Mouse (Mus musculus): Measurements from ENCODE around the gene Nln. TPM values are rescaled to one million over a fixed set of nuclear protein-coding genes. Genes with fewer than 3 reads are reported as not detected.

Gene Nln
- polyA plus RNA-seq, 2 experiments, result 5.3 to 13.7 TPM

GRCm38 (mm10) chr13:104045108-104045507 lies 64.3 kb downstream of the Nln start:
- Histone ChIP-seq H3K9ac (replicated peaks) (no peak overlapping the region), H3K27me3 (ENCODE audit: control insufficient read depth, insufficient read depth, low read length) (no peaks in the 10 kb centered on the region), H3K9me3 (ENCODE audit: control insufficient read depth, low read length) (no peaks in the 10 kb centered on the region), H3K4me2 (ENCODE audit: low read depth) (no peak overlapping the region), H3K36me3 (replicated peaks; ENCODE audit: control insufficient read depth, insufficient read depth, low read depth) (no peaks in the 10 kb centered on the region), H3K27ac (no peak overlapping the region), H3K4me1 (replicated peaks; ENCODE audit: control insufficient read depth in 2 of 2, insufficient read depth in 2 of 2, low read length in 1 of 2) (peaks cover 6 to 19% of the 10 kb centered on the region in 2 experiments), H3K4me3 (ENCODE audit: insufficient read depth in 1 of 2, low read depth in 2 of 2, low read length in 2 of 2) (no peak overlapping the region)
- 11% methylated on average over 4 of the region's 4 CpGs for WGBS (ENCODE audit: insufficient replicate concordance)
- DNase-seq (ENCODE audit: low read depth in 3 of 3, low spot score in 3 of 3) (no peak), ATAC-seq (ENCODE audit: insufficient read depth) (peak; percentile 50; the same call in 1 of the 2 replicates)
- TF ChIP-seq CTCF (IDR thresholded peaks at IDR 0.05; ENCODE audit: low read depth) (no peak), EP300 (IDR thresholded peaks at IDR 0.05; ENCODE audit: low read depth) (no peak; the same call in 1 of the 2 replicates)

GRCm38 (mm10) chr13:104044332-104044731 lies 65.1 kb downstream of the Nln start:
- no peak for ATAC-seq (ENCODE audit: insufficient read depth)
- no peak for TF ChIP-seq CTCF (IDR thresholded peaks at IDR 0.05; ENCODE audit: low read depth)
- TF ChIP-seq EP300 (IDR thresholded peaks at IDR 0.05; ENCODE audit: low read depth), result no peak
- WGBS (ENCODE audit: insufficient replicate concordance), result 65% methylated on average over 4 of the region's 4 CpGs
- H3K4me3 ChIP-seq (ENCODE audit: insufficient read depth in 1 of 2, low read depth in 2 of 2, low read length in 2 of 2), result no peak overlapping the region
- peaks cover 6 to 26% of the 10 kb centered on the region in 2 experiments for H3K4me1 ChIP-seq (replicated peaks; ENCODE audit: control insufficient read depth in 2 of 2, insufficient read depth in 2 of 2, low read length in 1 of 2)
- H3K27me3 ChIP-seq (ENCODE audit: control insufficient read depth, insufficient read depth, low read length), result no peaks in the 10 kb centered on the region
- no peak overlapping the region for H3K27ac ChIP-seq
- H3K4me2 ChIP-seq (ENCODE audit: low read depth), result no peak overlapping the region
- DNase-seq (ENCODE audit: low read depth in 3 of 3, low spot score in 3 of 3), result no peak
- no peaks in the 10 kb centered on the region for H3K36me3 ChIP-seq (replicated peaks; ENCODE audit: control insufficient read depth, insufficient read depth, low read depth)
- no peak overlapping the region for H3K9ac ChIP-seq (replicated peaks)
- H3K9me3 ChIP-seq (ENCODE audit: control insufficient read depth, low read length), result no peaks in the 10 kb centered on the region

- no peaks in the 10 kb centered on the region for H3K9me3 ChIP-seq (ENCODE audit: control insufficient read depth, low read length)
- no peak overlapping the region for H3K4me2 ChIP-seq (ENCODE audit: low read depth)
Observed at GRCm38 (mm10) chr13:104042738-104043137, 66.7 kb downstream of the Nln start.

GRCm38 (mm10) chr13:104041481-104041880 lies 67.9 kb downstream of the Nln start:
- DNase-seq (ENCODE audit: low read depth in 3 of 3, low spot score in 3 of 3) (no peak), ATAC-seq (ENCODE audit: insufficient read depth) (peak; percentile 31; the same call in 1 of the 2 replicates)
- H3K9me3 ChIP-seq (ENCODE audit: control insufficient read depth, low read length), result no peaks in the 10 kb centered on the region
- peaks cover 6 to 46% of the 10 kb centered on the region in 2 experiments for H3K4me1 ChIP-seq (replicated peaks; ENCODE audit: control insufficient read depth in 2 of 2, insufficient read depth in 2 of 2, low read length in 1 of 2)
- H3K4me3 ChIP-seq (ENCODE audit: insufficient read depth in 1 of 2, low read depth in 2 of 2, low read length in 2 of 2), result no peak overlapping the region
- no peak overlapping the region for H3K9ac ChIP-seq (replicated peaks)
- no peaks in the 10 kb centered on the region for H3K27me3 ChIP-seq (ENCODE audit: control insufficient read depth, insufficient read depth, low read length)
- TF ChIP-seq CTCF (IDR thresholded peaks at IDR 0.05; ENCODE audit: low read depth), result no peak
- TF ChIP-seq EP300 (IDR thresholded peaks at IDR 0.05; ENCODE audit: low read depth), result no peak
- H3K27ac ChIP-seq, result no peak overlapping the region
- no peaks in the 10 kb centered on the region for H3K36me3 ChIP-seq (replicated peaks; ENCODE audit: control insufficient read depth, insufficient read depth, low read depth)
- 52% methylated on average over 7 of the region's 7 CpGs for WGBS (ENCODE audit: insufficient replicate concordance)
- no peak overlapping the region for H3K4me2 ChIP-seq (ENCODE audit: low read depth)

More at GRCm38 (mm10) chr13:104042738-104043137, 66.7 kb downstream of the Nln start:
- H3K27ac ChIP-seq, result no peak overlapping the region
- DNase-seq (ENCODE audit: low read depth in 3 of 3, low spot score in 3 of 3) (no peak), ATAC-seq (ENCODE audit: insufficient read depth) (no peak)
- no peaks in the 10 kb centered on the region for H3K27me3 ChIP-seq (ENCODE audit: control insufficient read depth, insufficient read depth, low read length)
- H3K4me3 ChIP-seq (ENCODE audit: insufficient read depth in 1 of 2, low read depth in 2 of 2, low read length in 2 of 2), result no peak overlapping the region
- TF ChIP-seq EP300 (IDR thresholded peaks at IDR 0.05; ENCODE audit: low read depth), result no peak
- TF ChIP-seq CTCF (IDR thresholded peaks at IDR 0.05; ENCODE audit: low read depth), result no peak
- peaks cover 6 to 38% of the 10 kb centered on the region in 2 experiments for H3K4me1 ChIP-seq (replicated peaks; ENCODE audit: control insufficient read depth in 2 of 2, insufficient read depth in 2 of 2, low read length in 1 of 2)
- no peaks in the 10 kb centered on the region for H3K36me3 ChIP-seq (replicated peaks; ENCODE audit: control insufficient read depth, insufficient read depth, low read depth)
- no peak overlapping the region for H3K9ac ChIP-seq (replicated peaks)
- 82% methylated on average over 8 of the region's 8 CpGs for WGBS (ENCODE audit: insufficient replicate concordance)

- Histone ChIP-seq H3K9me3 (ENCODE audit: control insufficient read depth, low read length) (no peaks in the 10 kb centered on the region), H3K36me3 (replicated peaks; ENCODE audit: control insufficient read depth, insufficient read depth, low read depth) (no peaks in the 10 kb centered on the region), H3K9ac (replicated peaks) (no peak overlapping the region), H3K4me2 (ENCODE audit: low read depth) (no peak overlapping the region), H3K27ac (no peak overlapping the region), H3K4me3 (ENCODE audit: insufficient read depth in 1 of 2, low read depth in 2 of 2, low read length in 2 of 2) (no peak overlapping the region), H3K27me3 (ENCODE audit: control insufficient read depth, insufficient read depth, low read length) (no peaks in the 10 kb centered on the region), H3K4me1 (replicated peaks; ENCODE audit: control insufficient read depth in 2 of 2, insufficient read depth in 2 of 2, low read length in 1 of 2) (peaks cover 6 to 48% of the 10 kb centered on the region in 2 experiments)
- TF ChIP-seq EP300 (IDR thresholded peaks at IDR 0.05; ENCODE audit: low read depth) (0 out of 2 replicates have a peak, but pooled peaks have one; percentile 39), CTCF (IDR thresholded peaks at IDR 0.05; ENCODE audit: low read depth) (no peak)
- peak in 2 of 3 experiments; percentile 44 to 45 for DNase-seq (ENCODE audit: low read depth in 3 of 3, low spot score in 3 of 3)
- 13% methylated on average over 4 of the region's 4 CpGs for WGBS (ENCODE audit: insufficient replicate concordance)
- ATAC-seq (ENCODE audit: insufficient read depth), result peak; percentile 60
Observed at GRCm38 (mm10) chr13:104040950-104041349, 68.5 kb downstream of the Nln start.
